Mouse (Mus musculus) thymus, postnatal 4 days (tissue): Measurements from ENCODE around the gene Phf12.

Source experiments
- DNase-seq: peaks from one replicate; pipeline ENCODE4 v3.0.0; 2021

The Phf12 gene

DNA sequence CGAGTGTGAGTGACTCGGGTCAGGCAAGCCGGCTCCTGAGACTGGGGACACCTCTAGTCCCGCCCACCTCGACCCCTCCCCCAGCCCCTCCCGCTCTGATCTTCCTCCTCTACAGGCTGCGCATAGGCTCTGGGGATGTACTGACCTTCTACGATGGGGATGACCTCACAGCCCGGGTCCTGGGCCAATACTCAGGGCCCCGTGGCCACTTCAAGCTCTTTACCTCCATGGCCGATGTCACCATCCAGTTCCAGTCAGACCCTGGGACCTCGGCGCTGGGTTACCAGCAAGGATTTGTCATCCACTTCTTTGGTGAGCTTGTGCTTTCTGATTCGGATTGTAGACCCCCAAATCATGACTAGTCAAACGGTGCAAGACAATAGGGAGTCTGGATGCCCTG lies 8.2 kb upstream of the Phf12 start:
- DNase-seq, result no peak

DNA sequence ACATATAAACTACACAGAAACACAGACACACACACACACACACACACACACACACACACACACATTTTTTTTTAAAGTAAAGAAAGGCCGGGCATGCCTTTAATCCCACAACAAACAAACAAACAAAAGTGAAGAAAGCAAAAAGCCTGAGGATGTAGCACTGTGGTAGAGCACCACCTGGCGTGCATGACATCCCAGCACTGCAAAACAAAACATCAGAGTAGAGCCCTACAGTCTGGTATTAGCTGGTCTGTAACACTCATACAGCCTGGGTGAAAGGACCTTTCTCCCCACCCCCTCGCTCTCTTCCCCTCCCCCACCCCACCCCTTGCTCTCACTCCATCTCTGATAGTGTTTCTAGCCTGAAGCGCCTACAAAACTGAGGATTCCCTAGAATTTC lies 6.7 kb upstream of the Phf12 start:
- no peak for DNase-seq

DNA sequence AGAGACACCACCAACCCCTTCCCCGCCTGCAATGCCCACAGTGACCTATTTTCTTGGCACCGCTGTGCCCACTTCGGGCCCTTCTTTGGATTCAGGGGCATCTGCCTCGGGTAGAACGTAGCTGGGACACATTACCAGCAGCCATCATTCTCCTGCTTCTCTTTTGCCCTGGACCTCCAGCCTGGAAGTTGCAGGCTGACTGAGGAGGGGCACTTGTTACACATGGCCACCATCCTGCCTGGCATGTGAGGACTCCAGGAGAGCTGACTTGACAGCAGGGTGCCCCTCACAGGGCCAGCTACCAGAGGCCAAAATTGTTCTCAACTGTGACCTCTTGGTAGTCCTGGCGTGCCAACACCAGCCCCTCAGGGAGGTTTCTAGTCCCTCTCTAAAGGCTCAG lies 4.4 kb upstream of the Phf12 start:
- no peak for DNase-seq

DNA sequence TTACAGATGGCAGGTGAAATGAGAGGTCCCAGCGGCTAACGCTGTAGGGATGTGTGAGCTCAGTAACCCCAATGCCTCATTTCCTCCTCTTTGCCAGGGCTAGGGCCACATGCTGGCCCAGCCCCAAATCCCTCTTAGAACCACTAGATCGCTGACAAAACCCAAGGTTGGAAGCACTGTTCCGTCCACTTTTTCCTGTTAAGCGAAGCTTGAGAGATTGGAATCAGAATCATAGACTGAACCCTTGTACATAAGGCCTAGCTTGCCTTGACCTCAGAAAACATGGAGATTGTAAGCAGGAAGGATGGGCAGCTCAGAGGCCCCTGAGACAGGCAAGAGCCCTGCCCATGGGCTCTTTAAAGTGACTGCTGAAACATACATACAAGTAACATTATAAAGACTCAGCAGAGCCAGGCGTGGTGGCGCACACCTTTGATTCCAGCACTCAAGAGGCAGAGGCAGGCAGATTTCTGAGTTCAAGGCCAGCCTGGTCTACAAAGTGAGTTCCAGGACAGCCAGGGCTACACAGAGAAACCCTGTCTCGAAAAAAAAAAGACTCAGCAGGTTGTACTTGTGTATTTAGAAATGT lies 3.2 kb upstream of the Phf12 start:
- no peak for DNase-seq

DNA sequence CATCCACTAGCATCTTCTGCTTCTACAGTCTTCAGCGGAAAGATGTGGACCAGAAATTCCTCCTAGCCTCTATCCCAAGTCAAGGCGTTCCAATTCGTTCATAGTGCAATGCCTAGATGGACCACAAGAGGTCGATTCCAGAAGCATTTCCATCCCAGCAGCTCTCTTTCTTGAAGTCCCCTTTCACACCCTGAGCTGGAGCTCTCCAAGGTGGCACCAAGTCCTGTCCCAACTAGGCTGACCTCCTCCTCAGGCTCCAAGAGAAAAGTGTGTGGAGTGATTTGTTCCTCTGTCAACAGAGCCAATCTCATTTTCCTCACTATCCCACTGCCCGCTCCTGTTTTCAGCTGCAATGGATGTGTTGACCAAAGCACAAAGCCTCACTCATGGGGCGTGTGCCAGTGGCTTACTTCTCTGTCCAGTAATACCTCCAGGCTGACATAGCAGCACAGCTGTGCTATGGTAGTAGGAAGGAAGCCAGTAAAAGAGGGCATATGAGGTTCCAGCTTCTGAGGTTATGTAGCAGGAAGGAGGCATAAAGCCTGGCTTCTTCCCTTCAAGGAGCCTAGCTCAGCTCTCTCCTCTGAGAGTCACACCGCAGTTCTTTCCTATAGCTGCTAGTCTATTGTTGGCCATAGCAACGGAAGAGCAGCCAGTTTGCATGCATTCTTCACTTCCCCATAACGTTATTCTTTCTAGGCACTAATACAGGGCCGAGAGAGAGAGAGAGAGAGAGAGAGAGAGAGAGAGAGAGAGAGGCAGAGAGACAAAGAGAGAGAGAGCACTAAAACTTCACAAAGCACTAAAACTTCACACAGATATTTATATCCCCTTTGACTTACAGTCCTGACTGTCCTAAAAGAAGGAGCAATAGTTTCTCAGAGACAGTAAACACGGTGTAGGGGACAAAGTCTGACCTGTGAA lies 2.0 kb upstream of the Phf12 start:
- peak; percentile 57 for DNase-seq

DNA sequence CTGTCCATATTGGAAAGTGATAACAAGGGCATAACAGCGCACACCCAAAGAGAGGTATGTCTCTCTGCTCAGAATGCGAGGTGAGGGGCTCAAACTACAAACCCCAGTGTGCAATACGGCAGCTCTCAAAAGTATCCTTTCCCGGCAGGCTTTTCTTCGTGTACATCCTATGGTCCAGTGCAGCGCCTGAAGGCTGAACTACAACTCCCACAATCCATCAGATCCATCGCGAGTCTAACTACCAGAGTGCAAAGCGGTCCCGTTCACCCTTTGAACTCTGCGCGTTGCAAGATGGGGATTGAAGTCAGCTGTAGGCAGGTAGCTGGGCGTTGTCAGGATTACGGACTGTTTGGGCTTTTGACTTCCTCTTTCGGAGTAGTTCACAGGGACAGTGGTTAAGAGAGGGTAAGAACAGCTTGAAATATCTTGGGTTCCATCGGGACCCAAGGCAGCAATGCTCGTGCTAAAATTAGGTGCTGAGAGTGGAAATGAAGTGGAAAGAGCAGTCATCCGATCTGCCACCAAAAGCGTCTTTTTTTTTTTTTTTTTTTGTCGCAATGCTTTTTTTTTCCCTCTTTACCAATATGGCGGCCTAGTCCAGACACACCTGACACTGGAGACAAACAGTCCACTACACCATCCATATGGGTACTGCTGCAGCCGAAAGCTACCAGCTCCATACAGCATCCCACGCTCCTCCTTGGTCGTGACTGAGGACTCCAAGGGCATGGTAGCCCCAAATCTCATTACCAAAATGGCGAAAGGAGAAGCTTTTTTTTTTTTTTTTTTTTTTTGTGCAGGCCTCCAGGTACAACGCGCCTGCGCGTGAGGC lies 729 bp upstream of the Phf12 start:
- DNase-seq, result peak; percentile 85

DNA sequence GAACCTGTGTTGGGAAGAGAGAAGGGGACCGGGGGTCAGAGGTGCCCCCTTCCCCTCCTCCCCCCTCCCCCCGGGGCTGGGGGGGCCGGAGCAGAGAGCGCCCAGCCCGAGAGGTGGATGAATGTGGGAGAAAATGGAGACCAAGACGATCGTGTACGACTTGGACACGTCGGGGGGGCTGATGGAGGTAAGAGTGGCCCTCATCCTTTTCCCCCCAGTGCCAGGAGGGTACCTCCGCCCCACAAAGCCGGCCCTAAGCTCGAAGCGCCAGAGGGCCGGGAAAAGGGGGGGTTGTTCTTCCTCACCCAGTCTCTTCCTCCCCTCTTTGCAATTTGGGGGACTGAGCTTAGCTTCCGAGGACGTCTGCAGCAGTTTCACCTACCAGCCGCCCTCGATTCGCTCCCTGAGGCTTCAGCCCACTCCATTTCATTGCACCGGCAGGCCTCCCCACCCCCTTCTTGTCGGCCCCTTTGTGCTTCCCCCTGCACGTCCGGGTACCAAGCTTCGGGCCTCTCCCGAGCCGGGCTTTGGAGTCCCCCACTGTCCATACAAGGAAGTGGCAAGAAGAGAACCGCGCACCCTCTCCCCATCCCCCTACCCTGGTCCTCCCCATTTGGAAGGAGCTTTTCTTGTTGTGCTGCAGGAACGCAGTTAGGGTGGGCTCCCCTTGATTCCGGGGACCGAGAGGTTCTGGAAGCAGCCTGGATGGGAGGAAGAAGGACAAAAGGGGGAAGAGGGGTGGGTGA lies 810 bp downstream of the Phf12 start:
- peak; percentile 77 for DNase-seq

DNA sequence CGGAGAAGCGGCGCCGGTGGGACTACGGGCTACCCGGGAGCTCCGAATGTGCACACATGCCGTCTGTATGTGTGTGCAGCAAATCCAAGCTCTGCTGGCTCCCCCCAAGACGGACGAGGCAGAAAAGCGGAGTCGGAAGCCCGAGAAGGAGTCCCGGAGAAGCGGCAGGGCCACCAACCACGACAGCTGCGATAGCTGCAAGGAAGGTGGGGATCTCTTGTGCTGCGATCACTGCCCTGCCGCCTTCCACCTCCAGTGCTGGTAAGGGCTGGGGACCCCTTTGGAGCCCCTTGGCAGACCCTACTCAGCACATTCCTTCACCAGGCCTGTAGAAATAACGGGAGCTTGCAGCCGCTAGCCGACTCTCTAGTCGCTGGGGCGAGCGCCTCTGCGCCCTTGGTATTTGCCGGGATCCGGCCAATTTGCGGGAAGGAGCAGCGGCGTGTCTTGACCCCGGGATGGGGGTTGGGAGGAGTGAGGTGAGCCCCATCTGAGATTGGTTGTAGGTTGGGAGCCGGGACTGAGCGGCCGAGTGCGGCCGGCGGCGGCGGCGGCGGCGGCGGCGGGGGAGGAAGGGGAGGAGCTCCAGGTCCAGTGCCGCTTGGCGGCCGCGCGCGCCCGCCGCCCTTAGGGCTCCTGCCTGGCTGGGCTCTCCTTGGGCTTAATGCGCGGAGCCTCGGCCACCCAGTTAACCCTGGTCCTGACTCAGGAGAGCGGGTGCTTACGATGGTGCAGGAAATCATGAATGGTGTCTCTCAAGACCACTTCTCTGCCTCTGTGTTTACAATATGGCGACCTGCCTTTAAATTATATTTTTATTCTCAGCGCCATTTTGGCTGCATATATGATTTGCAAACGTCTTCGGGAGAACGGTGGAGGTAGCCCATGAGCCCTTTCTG lies 1.6 kb downstream of the Phf12 start:
- DNase-seq, result peak; percentile 80

DNA sequence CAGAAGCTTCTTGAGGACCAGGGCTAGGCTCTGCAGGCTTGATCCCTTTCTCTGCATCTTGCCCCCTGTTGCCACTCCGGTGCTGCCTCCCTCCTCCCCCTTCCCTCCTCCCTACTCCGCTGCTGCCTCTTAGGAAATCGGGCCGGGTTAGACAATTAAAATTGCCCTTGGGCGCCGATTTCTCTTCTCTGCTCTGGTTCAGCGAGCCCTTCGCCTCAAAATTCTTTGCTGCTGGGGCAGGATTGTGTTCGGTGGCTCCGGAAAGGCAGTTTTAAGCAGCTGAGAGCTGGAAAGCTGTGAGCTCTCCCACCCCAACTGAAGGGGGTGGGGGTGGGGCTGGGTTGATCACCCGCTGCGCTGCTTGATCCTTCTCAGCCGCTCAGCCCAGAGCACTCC lies 2.3 kb downstream of the Phf12 start:
- DNase-seq, result peak; percentile 68

DNA sequence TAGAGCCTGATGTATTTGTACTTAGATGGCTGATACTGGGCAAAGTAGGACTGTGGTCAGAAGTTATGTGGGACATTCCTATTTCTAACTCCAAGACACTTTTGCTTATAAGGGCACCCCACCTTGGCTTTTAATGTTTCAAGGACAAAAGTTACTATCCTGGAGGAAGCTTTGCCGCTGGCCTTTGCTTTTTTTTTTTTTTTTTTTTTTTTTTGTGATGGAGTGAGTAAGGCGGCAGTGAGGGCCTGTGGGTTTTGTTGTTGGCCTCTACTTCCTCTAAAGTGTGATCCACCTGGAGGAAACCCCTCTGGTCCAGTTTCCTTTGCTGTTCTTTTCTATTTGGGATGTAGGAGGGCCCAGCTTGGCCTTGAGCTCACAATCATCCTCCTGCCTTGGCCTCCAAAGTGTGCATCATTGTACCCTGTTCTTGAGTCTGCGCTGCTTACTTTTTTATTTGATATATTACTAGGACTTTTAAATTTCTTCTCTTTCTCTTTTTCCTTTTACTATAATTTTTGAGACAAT lies 3.0 kb downstream of the Phf12 start:
- DNase-seq, result no peak

DNA sequence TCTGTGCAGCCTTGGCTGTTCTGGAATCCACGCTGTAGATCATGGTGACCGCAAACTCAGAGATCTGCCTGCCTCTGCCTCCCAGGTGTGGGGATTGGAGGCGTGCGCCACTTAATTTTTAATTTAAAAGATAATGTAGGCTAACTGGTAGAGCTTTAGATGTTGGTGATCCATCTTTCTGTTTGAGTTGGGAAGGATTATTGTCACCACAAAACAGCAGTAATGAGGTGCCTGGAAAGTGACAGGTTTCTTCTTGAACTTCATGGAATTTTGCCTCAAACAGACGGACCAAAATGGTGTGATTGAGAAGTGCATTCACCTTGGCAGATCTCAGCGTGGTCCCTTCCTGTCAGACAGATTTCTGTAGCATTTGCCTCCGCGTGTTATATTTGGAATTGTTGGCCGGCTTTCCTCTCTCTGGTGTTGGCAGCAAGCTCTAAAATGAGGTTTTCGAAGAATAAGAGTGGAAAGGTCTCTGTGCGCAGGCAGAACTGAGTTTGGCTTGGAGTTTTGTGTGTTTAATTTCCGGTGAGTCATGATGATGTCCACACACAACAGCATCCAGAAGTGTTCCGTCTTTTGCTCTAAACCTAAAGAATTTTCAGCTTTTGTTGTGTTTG lies 6.6 kb downstream of the Phf12 start:
- DNase-seq, result no peak

DNA sequence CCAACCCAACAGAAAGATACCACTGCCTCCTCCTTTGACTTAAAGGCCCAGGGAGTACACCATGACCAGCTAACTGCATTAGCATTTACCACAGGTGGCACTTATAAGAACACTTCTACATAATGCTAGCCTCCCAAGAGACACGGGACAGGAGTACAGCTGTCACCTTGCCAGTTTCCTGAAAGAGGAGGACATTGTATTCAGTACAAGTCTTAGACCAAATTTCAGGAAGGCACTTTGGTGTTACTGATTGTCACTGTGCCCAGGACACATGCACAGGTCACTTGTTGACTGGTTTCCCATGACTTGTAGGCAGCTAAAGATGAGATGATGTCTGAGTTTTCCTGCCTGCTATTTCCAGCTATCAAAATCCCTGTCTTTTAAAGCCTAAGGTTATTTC lies 13.0 kb downstream of the Phf12 start:
- DNase-seq, result no peak

DNA sequence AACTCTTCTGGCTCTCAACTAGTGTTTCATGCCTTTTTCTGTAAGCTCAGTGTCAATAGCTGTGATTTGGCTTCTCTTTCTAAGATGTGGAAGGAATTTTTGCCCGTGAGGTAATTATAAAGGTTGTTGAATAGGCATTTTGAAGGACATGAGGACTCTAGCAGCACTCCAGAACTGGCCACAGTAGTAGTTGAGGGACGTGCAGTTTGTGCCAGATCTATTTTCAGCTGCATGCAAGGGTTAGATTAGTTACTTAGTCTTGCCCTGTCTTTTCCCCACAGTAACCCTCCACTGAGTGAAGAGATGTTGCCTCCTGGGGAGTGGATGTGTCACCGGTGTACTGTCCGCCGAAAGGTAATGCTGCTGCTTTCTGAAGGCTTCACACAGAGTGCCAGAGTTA lies 23.9 kb downstream of the Phf12 start:
- no peak for DNase-seq

DNA sequence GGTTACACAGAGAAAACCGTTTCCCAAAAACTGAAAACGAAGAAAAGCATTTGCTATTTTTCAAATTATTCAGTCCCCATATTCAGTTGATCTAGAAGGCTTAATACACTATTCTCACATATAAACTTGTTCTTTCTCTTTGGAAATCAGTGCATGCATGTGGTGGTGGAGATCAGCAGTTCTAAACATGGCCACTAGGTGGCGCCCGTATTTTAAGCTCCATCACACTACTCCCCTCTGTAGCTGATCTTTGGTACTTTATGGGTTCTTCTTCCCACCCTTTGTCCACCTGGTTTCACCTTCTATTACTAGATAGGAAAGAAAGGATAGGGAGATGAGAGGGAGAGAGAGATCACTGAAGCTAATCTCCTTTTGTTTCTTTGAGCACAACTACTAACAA lies 37.1 kb downstream of the Phf12 start:
- peak; percentile 85 for DNase-seq

DNA sequence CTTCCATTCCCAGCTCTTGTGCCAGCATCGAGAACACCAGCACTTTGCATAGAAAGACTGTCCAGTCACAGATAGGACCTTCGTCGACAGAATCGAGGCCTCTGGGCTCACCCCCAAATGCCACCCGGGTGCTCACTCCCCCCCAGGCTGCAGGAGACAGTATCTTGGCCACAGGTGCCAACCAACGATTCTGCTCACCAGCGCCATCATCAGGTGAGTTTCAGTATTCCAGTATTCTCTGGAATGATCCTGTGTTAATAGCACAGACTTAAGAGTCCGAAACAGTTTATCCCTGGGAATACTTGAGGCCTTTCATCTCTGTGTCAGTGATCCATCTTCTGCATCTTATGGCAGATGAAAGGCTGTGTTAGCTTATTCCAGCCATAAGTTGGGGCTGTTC lies 41.1 kb downstream of the Phf12 start:
- peak; percentile 69 for DNase-seq

DNA sequence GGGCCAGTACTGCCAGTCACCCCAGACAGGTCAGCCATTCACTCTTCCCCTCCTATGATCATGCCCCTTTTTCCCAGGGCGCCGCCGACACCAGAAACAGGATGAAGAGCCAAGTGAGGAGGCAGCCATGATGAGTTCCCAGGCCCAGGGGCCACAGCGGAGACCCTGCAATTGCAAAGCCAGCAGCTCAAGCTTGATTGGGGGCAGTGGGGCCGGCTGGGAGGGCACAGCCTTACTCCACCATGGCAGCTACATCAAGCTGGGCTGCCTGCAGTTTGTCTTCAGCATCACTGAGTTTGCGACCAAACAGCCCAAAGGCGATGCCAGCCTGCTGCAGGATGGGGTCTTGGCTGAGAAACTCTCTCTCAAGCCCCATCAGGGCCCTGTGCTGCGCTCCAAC lies 46.7 kb downstream of the Phf12 start:
- DNase-seq, result no peak

DNA sequence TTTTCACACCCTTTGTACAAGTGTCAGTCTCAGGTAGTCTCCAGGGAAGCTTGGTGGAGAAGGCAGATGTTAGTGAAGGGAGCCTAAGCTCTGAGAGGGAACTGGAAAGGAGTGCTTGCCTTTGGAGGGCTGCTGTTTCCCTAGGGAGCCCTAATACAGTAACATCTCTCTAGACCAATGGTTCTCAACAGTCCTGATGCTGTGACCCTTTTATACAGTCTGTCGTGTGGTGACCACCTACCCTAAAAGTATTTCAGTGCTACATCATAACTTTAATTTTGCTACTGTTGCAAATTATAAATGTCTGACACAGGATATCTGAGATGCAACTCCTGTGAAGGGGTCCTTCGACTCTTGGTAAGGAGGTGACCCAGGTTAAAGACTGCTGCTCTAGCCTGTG lies 48.0 kb downstream of the Phf12 start:
- DNase-seq, result no peak

DNA sequence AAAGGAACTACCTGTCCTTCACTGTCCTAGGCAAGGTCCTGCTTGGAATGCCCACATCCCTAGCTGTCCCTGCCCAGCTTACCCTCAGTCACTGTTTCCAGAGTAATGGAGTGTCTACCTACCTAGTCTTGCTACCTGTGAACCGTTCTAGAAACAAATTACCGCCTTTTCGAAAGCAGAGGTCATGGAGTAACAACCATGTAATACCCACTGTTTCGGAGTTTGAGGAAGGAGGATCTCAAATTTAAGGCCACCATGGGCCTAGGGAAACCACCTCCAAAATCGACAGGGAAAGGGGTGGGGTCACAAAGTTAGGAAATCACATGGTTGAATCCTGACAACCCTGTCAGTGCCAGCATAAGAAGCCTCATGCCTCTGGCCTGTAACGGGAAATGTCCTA lies 48.8 kb downstream of the Phf12 start:
- no peak for DNase-seq

DNA sequence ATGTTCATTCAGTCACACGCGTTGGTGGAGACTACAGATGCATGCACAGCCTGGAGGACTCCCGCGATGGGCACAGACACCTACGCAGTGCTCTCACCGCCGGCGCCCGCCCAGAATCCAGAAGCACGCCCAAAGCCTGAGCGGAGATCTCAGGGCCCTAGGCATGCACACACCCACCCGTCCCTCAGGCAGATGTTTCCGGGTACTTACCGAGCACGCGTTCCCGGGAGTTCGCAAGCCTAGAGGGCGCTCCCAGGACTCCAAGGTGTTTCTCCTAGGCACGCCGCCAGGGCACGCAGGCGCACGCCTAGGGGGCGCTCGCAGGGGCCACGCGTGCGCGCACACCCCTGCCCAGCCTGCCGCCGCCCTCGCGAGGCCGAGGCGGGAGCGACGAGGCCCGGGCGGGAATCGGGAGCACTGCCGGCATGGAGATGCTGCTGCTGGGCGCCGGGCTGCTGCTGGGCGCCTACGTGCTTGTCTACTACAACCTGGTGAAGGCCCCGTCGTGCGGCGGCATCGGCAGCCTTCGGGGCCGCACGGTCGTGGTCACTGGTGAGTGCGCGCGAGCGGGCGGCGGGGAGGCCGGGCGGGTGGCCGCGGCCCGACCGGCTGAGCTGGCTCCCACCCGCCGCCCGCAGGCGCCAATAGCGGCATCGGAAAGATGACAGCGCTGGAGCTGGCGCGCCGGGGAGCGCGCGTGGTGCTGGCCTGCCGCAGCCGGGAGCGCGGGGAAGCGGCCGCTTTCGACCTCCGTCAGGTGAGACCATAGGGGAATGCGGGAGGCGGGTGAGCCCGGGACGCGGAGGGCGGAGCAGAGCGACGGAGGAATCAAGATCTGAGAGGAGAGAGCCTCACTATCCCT lies 49.6 kb downstream of the Phf12 start, which contains the start of gene Dhrs13:
TSS of gene Dhrs13 (plus strand) at position 334 of the 862 bp plus-strand sequence.
- DNase-seq, result peak; percentile 95

DNA sequence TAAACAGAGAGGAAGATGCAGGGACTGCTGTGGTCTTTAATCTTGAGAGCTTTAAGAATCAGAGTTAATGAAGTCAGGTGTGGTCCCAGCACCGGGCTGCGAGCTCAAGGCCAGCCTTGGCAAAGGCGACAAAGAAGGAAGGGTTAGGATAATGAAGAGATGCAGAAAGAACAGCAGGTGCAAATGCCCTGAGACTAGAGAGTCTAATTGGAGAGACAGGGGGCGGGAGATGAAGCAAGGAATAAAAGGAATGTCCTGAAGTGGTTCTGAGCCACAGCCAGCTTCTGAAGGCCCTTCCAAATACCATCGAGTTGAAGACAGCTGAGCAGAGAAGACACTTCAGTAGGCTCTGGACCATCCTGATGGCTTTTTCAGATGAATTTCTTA lies 50.2 kb downstream of the Phf12 start:
- no peak for DNase-seq
